Mouse (Mus musculus): ENCODE results near the gene Alg2. TPM values are rescaled to one million over a fixed set of nuclear protein-coding genes. Genes with fewer than 3 reads are reported as not detected.

The Alg2 gene
- polyA plus RNA-seq, 1 experiment from 2014 or later: 74.1 TPM

GRCm38 (mm10) chr4:47494686-47495085 is 20.6 kb upstream of the Alg2 start:
- no peak overlapping the region for H3K4me3 ChIP-seq (ENCODE audit: low read length)
- no peak overlapping the region for H3K4me2 ChIP-seq (replicated peaks; ENCODE audit: low read depth, low read length)
- ATAC-seq (ENCODE audit: low FRiP score, low TSS enrichment): no peak
- no peaks in the 10 kb centered on the region for H3K27me3 ChIP-seq (ENCODE audit: insufficient read depth, low read length)
- H3K9me3 ChIP-seq (ENCODE audit: low read length): no peaks in the 10 kb centered on the region
- WGBS: 83% methylated on average over 2 of the region's 2 CpGs
- H3K4me1 ChIP-seq (ENCODE audit: insufficient read depth, low read length): no peaks in the 10 kb centered on the region
- H3K9ac ChIP-seq (replicated peaks; ENCODE audit: low read length): no peak overlapping the region
- no peaks in the 10 kb centered on the region for H3K36me3 ChIP-seq (ENCODE audit: insufficient read depth, low read length)
- H3K27ac ChIP-seq (ENCODE audit: low read length): no peak overlapping the region

GRCm38 (mm10) chr4:47494137-47494536 is 20.0 kb upstream of the Alg2 start:
- H3K4me1 ChIP-seq (ENCODE audit: insufficient read depth, low read length): no peaks in the 10 kb centered on the region
- no peaks in the 10 kb centered on the region for H3K9me3 ChIP-seq (ENCODE audit: low read length)
- no peaks in the 10 kb centered on the region for H3K27me3 ChIP-seq (ENCODE audit: insufficient read depth, low read length)
- no peak overlapping the region for H3K27ac ChIP-seq (ENCODE audit: low read length)
- no peak overlapping the region for H3K4me3 ChIP-seq (ENCODE audit: low read length)
- no peak for ATAC-seq (ENCODE audit: low FRiP score, low TSS enrichment)
- no peaks in the 10 kb centered on the region for H3K36me3 ChIP-seq (ENCODE audit: insufficient read depth, low read length)
- no peak overlapping the region for H3K9ac ChIP-seq (replicated peaks; ENCODE audit: low read length)
- H3K4me2 ChIP-seq (replicated peaks; ENCODE audit: low read depth, low read length): no peak overlapping the region
- WGBS: 52% methylated on average over 1 of the region's 1 CpGs

GRCm38 (mm10) chr4:47493456-47493855 is 19.3 kb upstream of the Alg2 start:
- Histone ChIP-seq H3K36me3 (ENCODE audit: insufficient read depth, low read length) (no peaks in the 10 kb centered on the region), H3K27me3 (ENCODE audit: insufficient read depth, low read length) (no peaks in the 10 kb centered on the region), H3K4me2 (replicated peaks; ENCODE audit: low read depth, low read length) (no peak overlapping the region), H3K4me3 (ENCODE audit: low read length) (no peak overlapping the region), H3K4me1 (ENCODE audit: insufficient read depth, low read length) (no peaks in the 10 kb centered on the region), H3K9ac (replicated peaks; ENCODE audit: low read length) (no peak overlapping the region), H3K27ac (ENCODE audit: low read length) (no peak overlapping the region), H3K9me3 (ENCODE audit: low read length) (no peaks in the 10 kb centered on the region)
- ATAC-seq (ENCODE audit: low FRiP score, low TSS enrichment): no peak
- 81% methylated on average over 8 of the region's 8 CpGs for WGBS

- WGBS: 55% methylated on average over 12 of the region's 12 CpGs
- Histone ChIP-seq H3K4me2 (replicated peaks; ENCODE audit: low read depth, low read length) (no peak overlapping the region), H3K4me1 (ENCODE audit: insufficient read depth, low read length) (no peaks in the 10 kb centered on the region), H3K4me3 (ENCODE audit: low read length) (no peak overlapping the region), H3K9ac (replicated peaks; ENCODE audit: low read length) (no peak overlapping the region), H3K9me3 (ENCODE audit: low read length) (no peaks in the 10 kb centered on the region), H3K27ac (ENCODE audit: low read length) (no peak overlapping the region), H3K36me3 (ENCODE audit: insufficient read depth, low read length) (no peaks in the 10 kb centered on the region), H3K27me3 (ENCODE audit: insufficient read depth, low read length) (no peaks in the 10 kb centered on the region)
- no peak for ATAC-seq (ENCODE audit: low FRiP score, low TSS enrichment)
Observed at GRCm38 (mm10) chr4:47492311-47493086, 18.4 kb upstream of the Alg2 start.

- Histone ChIP-seq H3K4me3 (ENCODE audit: low read length) (no peak overlapping the region), H3K4me1 (ENCODE audit: insufficient read depth, low read length) (no peaks in the 10 kb centered on the region), H3K36me3 (ENCODE audit: insufficient read depth, low read length) (no peaks in the 10 kb centered on the region), H3K9ac (replicated peaks; ENCODE audit: low read length) (no peak overlapping the region), H3K9me3 (ENCODE audit: low read length) (no peaks in the 10 kb centered on the region), H3K4me2 (replicated peaks; ENCODE audit: low read depth, low read length) (no peak overlapping the region), H3K27ac (ENCODE audit: low read length) (no peak overlapping the region), H3K27me3 (ENCODE audit: insufficient read depth, low read length) (no peaks in the 10 kb centered on the region)
- no peak for ATAC-seq (ENCODE audit: low FRiP score, low TSS enrichment)
- WGBS: 75% methylated on average over 6 of the region's 6 CpGs
Observed at GRCm38 (mm10) chr4:47491243-47491642, 17.1 kb upstream of the Alg2 start.

GRCm38 (mm10) chr4:47480576-47480975 is 6.4 kb upstream of the Alg2 start:
- Histone ChIP-seq H3K36me3 (ENCODE audit: insufficient read depth, low read length) (peaks cover 58% of the 10 kb centered on the region), H3K4me1 (ENCODE audit: insufficient read depth, low read length) (peaks cover 8% of the 10 kb centered on the region), H3K27ac (ENCODE audit: low read length) (no peak overlapping the region), H3K4me3 (ENCODE audit: low read length) (no peak overlapping the region), H3K27me3 (ENCODE audit: insufficient read depth, low read length) (no peaks in the 10 kb centered on the region), H3K9me3 (ENCODE audit: low read length) (no peaks in the 10 kb centered on the region), H3K9ac (replicated peaks; ENCODE audit: low read length) (no peak overlapping the region), H3K4me2 (replicated peaks; ENCODE audit: low read depth, low read length) (no peak overlapping the region)
- ATAC-seq (ENCODE audit: low FRiP score, low TSS enrichment): no peak
- WGBS: 92% methylated on average over 9 of the region's 9 CpGs

GRCm38 (mm10) chr4:47480095-47480494 is 6.0 kb upstream of the Alg2 start:
- no peak overlapping the region for H3K9ac ChIP-seq (replicated peaks; ENCODE audit: low read length)
- peaks cover 13% of the 10 kb centered on the region for H3K4me1 ChIP-seq (ENCODE audit: insufficient read depth, low read length)
- peaks cover 58% of the 10 kb centered on the region for H3K36me3 ChIP-seq (ENCODE audit: insufficient read depth, low read length)
- ATAC-seq (ENCODE audit: low FRiP score, low TSS enrichment): no peak
- no peaks in the 10 kb centered on the region for H3K27me3 ChIP-seq (ENCODE audit: insufficient read depth, low read length)
- H3K9me3 ChIP-seq (ENCODE audit: low read length): no peaks in the 10 kb centered on the region
- no peak overlapping the region for H3K4me3 ChIP-seq (ENCODE audit: low read length)
- 94% methylated on average over 13 of the region's 13 CpGs for WGBS
- no peak overlapping the region for H3K27ac ChIP-seq (ENCODE audit: low read length)
- H3K4me2 ChIP-seq (replicated peaks; ENCODE audit: low read depth, low read length): no peak overlapping the region

- Histone ChIP-seq H3K9me3 (ENCODE audit: low read length) (no peaks in the 10 kb centered on the region), H3K36me3 (ENCODE audit: insufficient read depth, low read length) (peaks cover 46% of the 10 kb centered on the region), H3K4me3 (ENCODE audit: low read length) (no peak overlapping the region), H3K27ac (ENCODE audit: low read length) (no peak overlapping the region), H3K4me2 (replicated peaks; ENCODE audit: low read depth, low read length) (no peak overlapping the region), H3K4me1 (ENCODE audit: insufficient read depth, low read length) (peaks cover 23% of the 10 kb centered on the region), H3K9ac (replicated peaks; ENCODE audit: low read length) (no peak overlapping the region), H3K27me3 (ENCODE audit: insufficient read depth, low read length) (no peaks in the 10 kb centered on the region)
- no peak for ATAC-seq (ENCODE audit: low FRiP score, low TSS enrichment)
- WGBS: 90% methylated on average over 6 of the region's 6 CpGs
Observed at GRCm38 (mm10) chr4:47477539-47477938, 3.4 kb upstream of the Alg2 start.

- H3K4me3 ChIP-seq (ENCODE audit: low read length): peak overlapping the region; percentile 88
- peaks cover 3% of the 10 kb centered on the region; the same call in 1 of the 2 replicates for H3K9me3 ChIP-seq (ENCODE audit: low read length)
- peaks cover 24% of the 10 kb centered on the region for H3K4me1 ChIP-seq (ENCODE audit: insufficient read depth, low read length)
- H3K27ac ChIP-seq (ENCODE audit: low read length): peak overlapping the region; percentile 96
- ATAC-seq (ENCODE audit: low FRiP score, low TSS enrichment): peak; percentile 29
- peak overlapping the region; percentile 69 for H3K4me2 ChIP-seq (replicated peaks; ENCODE audit: low read depth, low read length)
- H3K27me3 ChIP-seq (ENCODE audit: insufficient read depth, low read length): no peaks in the 10 kb centered on the region
- H3K9ac ChIP-seq (replicated peaks; ENCODE audit: low read length): peak overlapping the region; percentile 90
- WGBS: 14% methylated on average over 31 of the region's 31 CpGs
- peaks cover 48% of the 10 kb centered on the region for H3K36me3 ChIP-seq (ENCODE audit: insufficient read depth, low read length)
Observed at GRCm38 (mm10) chr4:47474730-47475643, 854 bp upstream of the Alg2 start.

Measured in kidney, embryonic 16.5 days (tissue).